Mouse (Mus musculus): ENCODE measurements around the gene Gm10518. TPM values are rescaled to one million over a fixed set of nuclear protein-coding genes. Genes with fewer than 3 reads are reported as not detected.
A peak's percentile ranks its signal among the peaks of the same experiment; 100 is the strongest.
"Not testable (repeated sequence)": the region's sequence is repeated elsewhere in the genome, so short reads cannot be mapped to it uniquely, and the experiment has no call there.

Gm10518 gene
- not detected for total RNA-seq (2021)
- long read RNA-seq, experiment 1: 0 reads
- long read RNA-seq, experiment 2: 0 reads

GRCm38 (mm10) chr1:179802610-179803512 lies at the start of gene Gm10518:
TSS of gene Gm10518 (plus strand) at chr1:179803376.
- DNase-seq: peak; percentile 71 to 79

GRCm38 (mm10) chr1:179756477-179756876 lies 46.7 kb upstream of the Gm10518 start:
- DNase-seq: no peak

DNA sequence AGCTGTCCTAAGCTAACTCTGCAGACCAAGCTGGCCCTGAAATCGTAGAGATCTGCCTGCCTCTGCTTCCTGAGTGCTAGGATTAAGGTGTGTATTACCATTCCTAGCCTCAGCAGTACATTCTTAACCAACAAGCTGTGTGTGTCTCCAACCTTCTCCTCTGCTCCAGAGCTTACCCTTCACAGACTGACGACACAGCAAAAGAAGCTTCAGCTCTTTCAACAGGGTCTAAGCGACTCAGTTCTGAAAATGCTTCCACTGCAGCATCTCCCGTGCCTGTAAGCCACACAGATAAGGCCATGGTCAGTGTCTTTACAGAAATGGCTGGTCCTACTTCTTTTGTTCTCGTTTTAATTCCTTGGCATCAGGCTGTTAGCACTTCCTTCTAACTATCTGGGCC lies 43.1 kb upstream of the Gm10518 start:
- DNase-seq: no peak

DNA sequence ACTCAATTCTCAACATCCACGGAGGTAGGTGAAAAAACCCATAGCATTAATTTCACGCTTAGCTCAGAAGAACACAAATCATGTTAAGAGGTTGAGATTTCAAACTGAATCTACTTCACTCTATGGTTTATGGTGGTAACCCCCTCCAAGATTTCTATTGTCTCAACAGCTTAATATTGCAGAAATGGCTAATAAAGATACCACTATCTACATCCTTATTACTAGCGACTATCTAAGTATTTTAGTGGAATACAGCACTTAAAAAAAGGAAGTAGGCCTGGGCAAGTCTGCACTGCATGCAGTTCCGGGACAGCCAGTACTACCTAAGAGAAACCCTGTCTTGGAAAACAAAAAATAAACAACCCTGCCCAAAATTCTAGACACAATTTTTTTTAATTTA lies 42.6 kb upstream of the Gm10518 start:
- DNase-seq: no peak

DNA sequence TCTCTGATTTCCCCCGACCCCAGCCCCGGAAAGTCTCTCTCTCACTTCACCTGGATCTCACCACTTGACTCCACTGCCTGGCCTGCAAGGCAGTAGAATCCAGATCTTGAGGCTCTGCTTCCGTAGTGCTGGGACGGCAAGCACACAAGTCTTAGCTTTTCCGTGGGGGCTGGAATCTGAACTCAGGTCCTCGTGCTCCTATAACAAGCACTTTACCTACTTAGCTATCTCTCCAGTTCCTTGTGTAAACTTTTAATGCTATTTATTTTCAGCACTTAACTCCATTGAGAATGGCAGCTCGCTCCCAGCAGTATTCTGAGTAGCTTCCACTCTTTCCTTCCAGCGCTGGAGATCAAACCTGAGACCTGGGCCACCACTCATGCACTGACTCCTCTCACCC lies 26.3 kb upstream of the Gm10518 start:
- no peak for DNase-seq

GRCm38 (mm10) chr1:179784098-179784497 lies 19.1 kb upstream of the Gm10518 start:
- DNase-seq: no peak

- no peak for DNase-seq
Observed at GRCm38 (mm10) chr1:179785502-179785901, 17.7 kb upstream of the Gm10518 start.

DNA sequence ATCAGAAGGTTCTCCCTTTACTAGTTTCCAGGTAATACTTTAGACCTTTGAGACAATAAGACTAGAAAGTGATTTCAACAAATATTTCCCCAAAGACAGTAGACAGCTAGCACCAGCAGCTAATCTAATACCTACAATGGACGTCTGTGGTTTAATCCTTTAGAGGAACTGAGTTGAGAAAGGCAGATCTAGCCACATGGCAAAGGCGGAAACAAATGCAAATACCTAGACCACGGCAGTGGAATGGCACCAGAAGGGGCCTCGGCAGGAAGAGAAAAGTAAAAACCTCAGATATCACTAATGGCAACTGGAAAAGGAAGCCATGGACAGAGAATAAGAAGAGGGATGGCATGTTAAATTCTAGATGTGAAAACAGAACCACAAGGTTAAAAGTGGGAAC lies 15.9 kb upstream of the Gm10518 start:
- DNase-seq: no peak

GRCm38 (mm10) chr1:179798794-179799193 lies 4.4 kb upstream of the Gm10518 start:
- DNase-seq: no peak

- DNase-seq: peak; percentile 99
Observed at GRCm38 (mm10) chr1:179803513-179804139, 450 bp downstream of the Gm10518 start, which contains the start of gene Ahctf1. TSS of gene Ahctf1 (minus strand) at chr1:179803680.

DNA sequence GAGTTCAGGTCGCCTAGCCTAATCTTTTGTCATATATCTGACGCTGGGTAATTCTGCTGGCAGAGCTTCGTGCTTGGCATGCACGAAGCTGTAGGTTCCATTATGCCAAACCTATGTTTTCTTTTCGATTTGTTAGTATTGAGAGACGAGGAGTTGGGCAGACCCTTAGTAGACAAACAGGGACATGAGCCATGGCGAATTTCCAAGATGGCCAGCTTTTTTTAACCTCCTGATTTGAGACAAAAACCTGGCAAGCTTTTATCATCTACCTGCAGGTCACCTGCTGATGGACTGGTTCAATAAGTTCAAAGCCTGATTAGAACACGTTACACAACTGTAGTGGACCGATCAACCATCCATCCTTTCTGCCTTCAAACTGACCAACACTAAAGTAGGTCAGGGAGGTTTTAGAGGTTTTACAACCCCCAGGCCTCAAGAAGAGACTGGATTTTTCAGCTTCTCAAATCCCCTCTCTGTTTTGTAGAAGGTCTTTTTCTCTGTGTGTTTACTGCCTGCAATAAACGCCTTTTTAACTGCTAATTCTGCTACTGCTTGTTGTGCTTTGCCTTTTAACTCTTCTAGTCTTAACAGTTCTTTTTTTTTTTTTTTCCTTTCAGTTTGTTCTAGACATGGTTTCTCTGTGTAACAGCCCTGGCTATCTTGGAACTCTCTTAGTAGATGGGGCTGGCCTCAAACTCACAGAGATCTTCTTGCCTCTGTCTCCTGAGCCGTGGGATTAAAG lies 1.1 kb downstream of the Gm10518 start:
- DNase-seq: peak in 1 of 2 experiments; percentile 26

DNA sequence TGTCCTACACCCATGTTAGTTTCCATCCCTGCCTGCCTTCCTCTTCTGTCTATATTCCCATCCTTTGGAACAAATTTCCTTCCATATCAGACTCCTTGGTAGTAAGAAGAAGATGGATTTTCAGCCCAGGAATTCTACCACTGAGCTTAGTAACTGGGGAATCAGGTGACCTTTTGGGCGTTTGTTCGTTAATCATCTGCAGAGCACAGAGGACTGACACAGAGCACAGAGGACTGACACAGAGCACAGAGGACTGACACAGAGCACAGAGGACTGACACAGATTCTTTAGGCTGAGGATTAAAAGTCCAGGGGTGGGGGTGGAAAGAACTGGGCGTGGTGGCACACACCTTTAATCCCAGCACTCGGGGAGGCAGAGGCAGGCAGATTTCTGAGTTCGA lies 2.6 kb downstream of the Gm10518 start:
- DNase-seq: no peak

- DNase-seq: no peak
Observed at GRCm38 (mm10) chr1:179807468-179807867, 4.3 kb downstream of the Gm10518 start.

DNA sequence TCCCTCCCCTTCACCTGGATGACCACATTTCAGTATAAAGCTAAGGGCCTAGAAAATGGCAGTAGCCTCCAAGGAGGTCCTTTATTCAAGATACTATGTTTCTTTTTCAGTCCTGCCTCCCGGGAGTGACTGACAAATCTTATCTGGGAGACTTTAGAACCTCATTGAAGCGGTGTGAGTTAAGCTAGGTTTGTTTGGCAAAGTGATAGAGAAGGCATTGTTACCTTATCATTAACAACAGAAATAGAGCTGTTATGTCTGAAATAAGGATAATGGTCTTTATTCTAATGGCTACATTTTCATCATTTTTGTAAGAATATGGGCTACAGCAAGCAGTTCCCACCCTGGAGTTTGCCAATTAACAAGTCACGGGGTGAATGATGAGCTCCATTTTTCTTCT lies 5.1 kb downstream of the Gm10518 start:
- DNase-seq: no peak

DNA sequence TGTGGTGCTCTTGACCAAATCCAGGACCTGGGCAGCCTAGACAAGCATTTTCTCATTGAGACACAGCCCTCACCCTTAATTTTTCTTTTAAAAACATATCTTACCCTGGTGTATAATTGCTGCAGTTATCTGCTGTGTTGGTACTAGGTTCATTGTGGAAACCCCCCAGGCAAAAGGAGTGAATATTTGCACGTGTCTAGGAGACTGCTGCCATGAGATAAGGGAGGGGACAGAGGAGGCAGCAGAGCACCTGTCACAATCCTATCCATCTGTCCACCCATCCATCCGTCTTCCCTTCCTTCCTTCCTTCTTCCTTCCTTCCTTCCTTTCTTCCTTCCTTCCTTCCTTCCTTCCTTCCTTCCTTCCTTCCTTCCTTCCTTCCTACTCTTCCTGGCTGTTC lies 10.2 kb downstream of the Gm10518 start:
- no peak for DNase-seq

GRCm38 (mm10) chr1:179814616-179815015 lies 11.4 kb downstream of the Gm10518 start:
- no peak for DNase-seq

DNA sequence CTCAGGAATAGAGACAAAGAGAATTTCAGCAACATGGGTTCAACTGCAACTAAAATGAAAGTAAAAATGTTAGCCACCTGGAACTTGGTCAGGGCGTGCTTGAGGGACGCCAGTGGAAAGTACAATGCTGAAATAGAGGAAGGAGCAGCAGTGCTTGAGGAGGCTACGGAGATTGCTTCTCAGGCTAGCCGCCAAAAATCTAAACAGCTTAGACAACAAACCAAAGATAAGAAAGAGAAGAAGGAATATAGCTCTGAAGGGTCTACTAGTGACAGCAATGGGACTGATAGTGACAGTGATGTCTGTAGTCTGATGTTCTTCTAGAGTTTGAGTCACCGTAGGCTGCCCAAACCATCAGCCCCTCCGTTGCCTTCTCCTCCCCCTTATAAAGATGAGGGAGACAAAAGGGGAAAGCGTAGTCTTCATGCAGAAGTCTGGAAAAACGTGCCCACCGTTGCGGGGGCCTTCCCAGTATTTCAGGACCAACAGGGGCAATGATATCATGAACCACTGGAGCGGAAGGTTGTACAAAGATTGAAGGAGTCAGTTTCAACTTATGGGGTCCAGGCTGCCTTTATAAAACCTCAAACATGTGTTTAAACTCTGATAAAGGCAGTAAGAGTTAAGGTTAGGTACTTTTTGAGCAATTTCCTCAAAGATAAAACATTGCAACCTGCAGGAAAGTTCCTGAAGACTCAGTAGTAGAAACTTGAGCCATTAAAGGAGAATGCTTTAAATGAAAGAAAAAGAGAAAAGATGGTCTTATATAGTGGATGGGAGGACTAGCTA lies 15.5 kb downstream of the Gm10518 start:
- not testable (repeated sequence) for DNase-seq

- no peak for DNase-seq
Observed at GRCm38 (mm10) chr1:179824549-179824948, 21.4 kb downstream of the Gm10518 start.

DNA sequence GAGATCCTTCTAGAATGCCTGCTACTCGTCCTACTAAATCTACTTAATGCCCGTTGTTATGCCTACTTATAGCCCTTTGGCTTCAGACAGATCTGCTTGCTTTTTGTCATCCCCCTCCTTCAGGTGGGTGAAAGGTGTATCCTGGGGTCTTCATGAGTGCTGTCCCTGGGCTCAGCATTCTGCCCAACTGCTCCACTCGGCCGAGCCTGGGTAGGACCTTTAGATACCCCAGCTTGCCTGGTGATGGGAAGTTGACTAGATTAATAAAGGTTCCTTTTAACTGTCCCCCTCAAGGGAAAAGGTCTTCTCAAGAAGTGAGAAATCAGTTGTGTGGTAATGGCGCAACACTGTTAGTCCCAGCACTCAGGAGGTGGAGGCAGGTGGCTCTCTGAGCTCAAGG lies 24.9 kb downstream of the Gm10518 start:
- no peak for DNase-seq

DNA sequence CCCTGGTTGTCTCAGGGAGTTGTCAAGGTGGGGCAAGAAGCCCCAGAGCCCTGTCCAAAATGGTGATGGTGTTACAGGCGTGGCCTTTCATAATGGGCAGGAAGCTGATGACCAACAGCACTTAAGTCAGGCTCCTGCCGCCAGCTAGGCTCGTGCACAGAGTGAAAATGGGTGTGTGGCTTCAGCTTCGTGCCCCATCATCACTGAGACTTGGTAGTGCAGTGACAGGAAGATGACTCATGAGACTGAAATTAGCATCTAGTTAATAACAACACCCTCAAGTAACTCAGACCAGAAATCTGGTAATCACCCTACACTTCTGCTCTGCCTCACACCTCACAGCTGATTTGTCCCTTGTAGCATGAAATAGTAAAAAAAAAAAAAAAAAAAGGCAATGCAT lies 25.7 kb downstream of the Gm10518 start:
- DNase-seq: no peak

- no peak for DNase-seq
Observed at GRCm38 (mm10) chr1:179832710-179833240, 29.6 kb downstream of the Gm10518 start.

- DNase-seq: no peak
Observed at GRCm38 (mm10) chr1:179833596-179833995, 30.4 kb downstream of the Gm10518 start.
